Mouse (Mus musculus) frontal cortex, adult (tissue): Measurements from ENCODE around the gene Fbxo11.
"Not testable (repeated sequence)": the region's sequence is repeated elsewhere in the genome, so short reads cannot be mapped to it uniquely, and the experiment has no call there.

Experiments used
- ATAC-seq: cut with Nextera tagmentation; 2 replicates; pipeline ENCODE4 v1.9.2; 2017; ENCODE audit warnings: mild to moderate bottlenecking, moderate library complexity, mixed read lengths; ENCODE audit not compliant: low TSS enrichment

Gene Fbxo11

DNA sequence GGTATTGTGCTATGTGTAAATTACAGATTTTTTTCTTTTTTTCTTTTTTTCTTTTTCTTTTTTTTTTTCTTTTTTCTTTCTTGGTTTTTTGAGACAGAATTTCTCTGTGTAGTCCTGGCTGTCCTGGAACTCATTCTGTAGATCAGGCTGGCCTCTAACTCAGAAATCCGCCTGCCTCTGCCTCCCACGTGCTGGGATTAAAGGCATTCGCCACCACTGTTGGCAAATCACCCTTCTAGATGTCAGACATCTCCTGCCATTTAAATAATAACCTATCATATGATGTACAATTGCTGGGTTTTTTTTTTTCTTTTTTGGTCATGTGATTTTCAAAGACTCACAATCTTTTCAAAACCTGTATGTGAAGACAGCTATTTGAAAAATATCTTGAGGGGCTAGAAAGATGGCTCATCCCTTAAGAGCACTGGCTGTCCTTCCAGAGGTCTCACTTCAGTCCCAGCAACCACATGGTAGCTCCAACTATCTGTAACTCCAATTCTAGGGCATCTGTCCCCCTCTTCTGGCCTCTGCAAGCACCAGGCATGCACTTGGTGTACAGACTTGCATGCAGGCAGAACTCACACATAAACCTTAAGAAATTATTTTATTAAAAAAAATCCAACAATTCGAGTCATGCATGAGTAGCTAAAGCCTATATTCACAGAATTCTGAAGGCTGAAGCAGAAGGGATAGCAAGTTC is 2.3 kb upstream of the Fbxo11 start:
- ATAC-seq, result no peak

DNA sequence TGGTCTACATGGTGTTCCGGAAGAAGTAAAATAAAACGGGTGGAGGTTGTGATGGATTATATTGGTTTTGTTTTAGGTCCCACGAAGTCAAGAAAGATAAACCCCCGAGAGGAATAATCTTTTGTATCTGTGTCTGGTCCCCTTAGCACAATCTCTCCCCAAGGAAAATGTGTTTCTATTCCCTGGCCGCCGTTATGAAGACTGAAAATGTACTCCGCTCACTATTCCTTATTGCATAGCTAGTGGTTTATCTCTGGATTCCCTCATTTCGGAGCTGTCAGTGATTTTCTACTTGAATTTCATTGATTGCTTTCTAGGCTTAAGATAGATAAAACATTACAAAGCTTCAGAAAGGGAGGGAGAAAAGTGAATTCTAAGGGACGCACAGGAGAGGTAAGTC is 1.7 kb upstream of the Fbxo11 start:
- ATAC-seq, result no peak

DNA sequence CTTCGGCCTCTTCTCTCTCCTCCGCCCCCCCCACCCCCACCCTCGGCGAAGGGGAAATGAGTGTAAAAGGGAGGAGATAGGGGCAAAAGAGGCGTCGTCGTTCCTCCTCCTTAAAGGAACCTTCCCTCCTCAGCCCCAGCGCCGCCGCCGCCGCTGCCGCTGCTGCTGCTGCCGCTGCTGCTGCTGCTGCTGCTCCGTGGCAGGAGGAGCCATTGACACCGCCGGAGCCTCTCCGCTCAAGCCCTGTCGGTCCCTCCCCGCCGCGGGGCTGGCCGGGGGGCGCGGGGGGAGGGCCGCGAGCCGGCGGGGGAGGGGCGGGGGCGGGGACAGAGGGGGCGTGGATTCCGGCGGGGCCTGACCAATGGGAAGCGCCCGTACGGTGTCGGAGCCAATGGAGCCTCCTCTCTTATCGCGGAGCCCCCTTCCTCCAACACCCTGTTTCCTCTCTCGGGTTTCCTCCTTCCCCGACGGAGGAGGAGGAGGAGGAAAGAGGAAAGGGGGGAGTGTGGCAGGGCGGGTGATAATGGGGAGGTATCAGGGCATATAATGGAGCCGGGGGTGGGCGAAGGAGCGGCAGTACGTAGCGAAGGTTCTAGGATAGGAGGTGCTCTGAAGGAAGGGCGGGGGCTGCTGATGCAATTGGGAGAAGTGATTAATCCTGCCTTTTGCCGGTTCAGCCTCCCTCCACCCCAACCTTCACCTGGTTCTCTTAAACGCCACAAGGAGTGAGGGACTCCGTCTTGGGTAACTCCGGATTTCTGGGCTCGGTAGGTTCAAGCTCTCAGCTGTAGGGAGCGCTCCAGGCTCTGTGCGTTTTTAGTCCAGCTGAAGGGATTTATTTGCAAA is 933 bp upstream of the Fbxo11 start:
- ATAC-seq, result peak; percentile 91

DNA sequence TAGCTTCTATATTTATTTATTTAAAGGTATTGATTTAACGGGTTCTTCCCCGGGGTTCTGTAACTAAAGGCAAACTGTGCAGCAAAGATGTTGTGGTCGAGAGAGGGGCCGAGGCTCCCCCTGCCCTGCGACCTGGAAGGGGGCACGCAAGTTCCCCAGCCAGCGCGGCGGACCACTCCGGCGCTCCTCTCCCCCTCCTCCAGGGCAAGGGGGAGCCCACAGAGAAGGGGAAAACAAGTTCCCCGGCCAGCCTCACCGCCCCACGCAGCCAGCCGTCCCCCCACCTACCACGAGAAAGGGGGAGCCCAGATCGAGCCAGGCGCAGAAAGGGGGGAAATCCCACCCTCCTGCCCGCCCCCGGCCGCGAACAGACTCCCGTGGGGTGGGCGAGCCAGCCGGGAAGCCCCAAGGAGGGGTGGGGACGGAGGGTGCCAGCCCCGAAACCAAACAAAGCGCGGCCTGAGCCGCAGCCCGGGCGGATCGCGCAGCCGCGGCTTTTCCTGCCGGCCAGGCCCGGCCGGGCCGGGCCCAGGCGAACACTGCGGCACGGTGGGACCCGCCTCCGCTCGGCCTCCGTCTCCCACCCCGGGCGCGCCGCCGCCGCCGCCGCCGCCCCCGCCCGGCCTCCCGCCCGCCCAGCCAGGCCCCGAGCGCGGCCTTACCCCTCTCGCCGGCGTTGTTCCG is 602 bp downstream of the Fbxo11 start:
- 0 out of 2 replicates have a peak, but pooled peaks have one; percentile 11 for ATAC-seq

DNA sequence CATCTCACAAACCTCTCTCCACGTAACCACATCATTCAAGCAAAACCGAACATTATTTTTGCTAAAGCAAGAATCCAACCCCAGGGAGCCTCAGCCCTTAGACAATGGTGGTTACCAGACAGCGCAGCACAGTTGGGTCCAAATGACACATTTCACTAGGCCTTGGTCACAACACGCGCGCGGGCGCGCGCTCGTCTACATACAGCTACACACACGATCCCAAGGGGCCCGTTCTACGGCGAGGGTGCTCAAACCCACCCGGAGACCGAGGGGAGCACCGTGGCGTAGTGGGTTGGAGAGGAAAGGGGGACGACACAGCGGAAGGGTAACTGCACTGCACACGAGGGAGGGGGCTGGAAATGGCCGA is 1.1 kb downstream of the Fbxo11 start:
- ATAC-seq, result peak; percentile 17; the same call in 1 of the 2 replicates

DNA sequence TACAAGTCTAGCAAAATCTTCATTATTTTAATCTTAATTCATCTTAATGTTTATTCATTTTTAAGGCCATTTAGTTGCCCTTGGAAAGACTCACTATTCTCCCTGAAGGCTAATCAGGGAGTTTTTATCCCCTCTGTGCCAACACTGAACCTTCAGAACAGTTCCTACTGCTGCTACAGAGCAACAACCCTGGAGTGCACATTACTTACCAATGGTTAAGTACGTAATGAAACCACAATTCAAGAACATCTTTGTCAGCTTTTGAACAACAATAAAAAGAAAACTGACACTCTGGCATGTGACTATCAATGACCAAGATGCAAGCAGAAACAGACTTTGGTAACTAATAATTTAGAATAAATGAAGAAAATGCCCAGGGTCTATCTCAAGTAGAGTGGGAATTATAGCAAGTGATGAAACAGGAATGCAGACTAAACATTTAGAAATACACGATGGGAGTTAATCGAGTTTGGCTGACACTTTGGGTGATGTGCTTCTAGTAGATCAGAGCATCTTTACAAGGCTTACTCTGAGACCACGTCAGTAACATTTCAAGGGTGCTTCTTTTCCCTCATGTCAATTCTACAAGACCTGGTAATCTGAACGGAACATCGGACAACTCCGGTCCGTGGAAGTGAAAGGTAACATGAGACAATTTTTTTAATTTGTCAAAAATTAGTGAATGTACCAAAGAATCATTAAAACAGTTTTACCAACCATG is 2.1 kb downstream of the Fbxo11 start:
- no peak for ATAC-seq

DNA sequence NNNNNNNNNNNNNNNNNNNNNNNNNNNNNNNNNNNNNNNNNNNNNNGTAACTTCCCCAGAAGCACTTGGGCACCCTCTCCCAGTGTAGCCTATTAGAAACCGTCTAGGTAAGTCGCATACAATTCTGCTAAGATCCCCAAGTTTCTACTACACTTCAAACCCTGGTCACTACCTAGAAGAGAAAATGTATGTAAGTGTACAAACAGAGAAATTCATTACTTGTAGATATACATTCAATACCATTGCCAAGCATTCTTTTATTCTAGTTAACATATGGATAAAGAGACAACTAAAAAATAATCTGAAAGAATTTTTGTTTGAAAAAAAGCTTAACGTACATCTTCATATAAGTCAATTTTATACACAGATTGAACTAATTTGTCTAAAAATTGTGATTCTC is 3.1 kb downstream of the Fbxo11 start:
- no peak for ATAC-seq

DNA sequence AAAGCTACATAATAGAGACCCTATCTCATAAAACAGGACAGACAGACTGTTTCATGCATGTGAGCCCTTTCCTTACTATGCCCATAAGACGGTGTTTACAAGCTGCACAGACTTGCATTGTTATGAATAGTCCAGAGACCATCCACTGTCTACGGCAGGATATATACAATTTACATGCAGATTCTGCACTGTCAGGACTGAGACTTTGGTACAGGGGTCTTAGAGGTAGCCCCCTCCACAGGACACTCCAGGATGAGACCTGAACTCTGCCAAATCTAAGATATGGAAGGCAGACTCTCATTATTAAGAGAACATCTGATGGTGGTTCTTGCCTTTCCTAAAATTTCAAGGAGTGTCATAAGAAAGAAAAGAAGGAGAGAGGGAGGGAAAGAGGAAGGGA is 6.8 kb downstream of the Fbxo11 start:
- no peak for ATAC-seq

DNA sequence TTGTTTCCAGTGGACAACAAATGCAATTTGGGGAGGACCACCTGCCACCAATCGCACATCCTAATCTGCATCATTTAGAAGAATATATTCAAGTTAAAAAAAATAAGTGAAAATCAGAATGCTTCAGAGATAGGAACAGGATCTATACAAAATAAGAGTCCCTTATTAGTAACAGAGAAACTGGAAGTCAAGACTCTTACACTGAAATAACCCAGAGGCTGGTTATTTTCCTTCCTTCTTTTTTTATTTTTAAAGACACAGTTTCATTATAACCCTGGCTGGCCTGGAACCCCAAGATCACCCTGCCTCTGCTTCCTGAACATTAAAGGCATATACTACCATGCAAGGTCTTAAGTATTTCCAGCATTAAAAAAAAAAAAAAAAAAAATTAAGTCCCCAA is 7.2 kb downstream of the Fbxo11 start:
- ATAC-seq, result no peak

DNA sequence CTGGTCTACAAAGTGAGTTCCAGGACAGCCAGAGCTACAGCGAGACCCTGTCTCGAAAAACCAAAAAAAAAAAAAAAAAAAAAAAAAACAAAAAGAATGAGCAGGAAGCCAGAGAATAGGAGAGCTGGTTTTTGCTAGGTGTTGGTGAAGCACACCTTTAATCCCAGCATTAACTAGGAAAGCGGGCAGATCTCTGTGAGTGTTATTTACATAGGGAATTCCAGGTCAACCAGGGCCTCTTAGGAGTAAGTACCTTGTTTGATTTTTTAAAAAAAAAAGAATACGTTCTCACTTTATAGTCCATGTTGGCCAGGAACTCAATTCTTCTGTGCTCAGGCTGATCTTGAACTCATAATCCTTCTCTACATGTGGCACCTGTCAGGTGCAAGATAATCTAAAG is 13.4 kb downstream of the Fbxo11 start:
- ATAC-seq, result no peak

DNA sequence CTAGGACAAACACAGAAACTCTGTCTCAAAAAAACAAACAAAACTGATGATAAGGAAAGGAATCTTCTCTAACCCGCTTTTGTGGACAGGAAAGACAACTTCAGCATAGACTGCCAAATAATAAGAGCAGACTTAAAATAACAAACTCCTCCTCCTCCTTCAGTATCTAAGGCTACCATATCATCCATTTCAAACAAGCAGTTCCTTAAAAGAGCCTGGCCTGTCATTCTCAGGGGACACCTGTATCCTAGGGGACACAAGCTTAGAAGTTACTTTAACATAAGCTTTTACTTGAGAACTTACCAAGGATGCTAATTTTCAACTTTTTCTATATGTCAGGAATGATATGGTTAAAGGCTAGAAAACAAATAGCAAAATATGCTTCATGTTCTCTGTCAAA is 14.2 kb downstream of the Fbxo11 start:
- ATAC-seq, result no peak

DNA sequence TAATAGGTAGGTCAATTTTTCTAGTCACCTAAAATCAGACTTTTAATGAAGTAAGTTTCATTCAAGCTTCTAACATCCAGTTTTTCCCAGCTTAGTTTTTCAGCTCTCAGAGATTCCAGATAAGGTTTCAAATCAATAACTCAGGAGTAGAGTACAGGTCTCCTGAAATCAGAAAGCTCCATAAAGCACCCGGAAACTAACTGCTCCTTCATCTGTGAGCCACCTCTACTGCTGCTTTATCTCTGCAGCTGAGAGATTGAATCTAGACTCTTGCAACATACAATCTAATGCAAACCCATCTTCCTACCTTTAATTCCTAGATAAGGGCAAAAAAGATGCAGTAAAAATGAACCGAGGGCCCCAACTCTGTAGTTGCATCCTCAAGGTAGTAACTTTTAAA is 14.8 kb downstream of the Fbxo11 start:
- no peak for ATAC-seq

DNA sequence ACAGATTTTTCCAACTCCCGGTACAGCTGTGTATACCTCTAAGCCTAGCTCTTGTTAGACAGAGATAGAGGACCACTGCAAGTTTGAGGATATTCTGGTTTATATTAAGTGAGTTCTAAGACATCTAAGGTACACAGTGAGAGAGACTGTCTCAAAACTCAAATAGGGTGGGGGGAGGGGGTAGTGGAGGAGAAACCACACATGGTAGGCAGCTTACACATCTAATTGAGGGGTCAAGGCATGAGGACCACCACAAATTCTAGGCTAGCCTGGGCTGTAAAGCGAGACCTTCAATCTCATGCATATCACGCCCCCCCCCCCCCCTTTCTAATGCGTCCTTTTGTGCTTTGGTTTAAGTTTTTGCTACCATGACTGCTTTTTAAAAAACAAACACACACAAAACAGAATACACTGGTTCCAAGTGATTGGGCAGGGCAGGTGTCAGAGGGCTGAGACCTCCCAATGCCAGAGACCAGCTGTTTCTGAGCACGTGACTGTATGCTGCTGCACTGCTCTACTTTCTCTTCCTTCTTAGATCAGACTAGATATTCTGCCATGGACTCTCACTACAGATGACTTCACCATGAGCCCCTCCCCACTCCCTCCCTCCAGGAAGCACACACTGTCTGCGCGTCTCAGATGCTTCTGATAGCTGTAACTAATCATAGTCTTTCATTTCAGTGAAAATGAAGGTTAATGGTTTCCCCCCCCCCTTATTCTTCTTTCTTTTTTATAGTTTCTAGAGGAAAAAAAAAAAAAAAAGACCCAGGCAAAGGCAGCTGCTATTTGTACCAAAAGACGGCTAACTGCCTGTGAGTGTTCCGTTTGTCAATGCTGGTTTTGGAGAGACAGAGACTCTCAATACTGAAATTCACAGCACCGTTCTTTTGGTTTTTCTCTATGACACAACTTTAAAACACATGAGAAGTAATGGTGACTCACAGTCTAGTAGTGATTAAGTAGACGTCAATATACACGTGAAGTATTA is 22.7 kb downstream of the Fbxo11 start:
- ATAC-seq, result no peak

DNA sequence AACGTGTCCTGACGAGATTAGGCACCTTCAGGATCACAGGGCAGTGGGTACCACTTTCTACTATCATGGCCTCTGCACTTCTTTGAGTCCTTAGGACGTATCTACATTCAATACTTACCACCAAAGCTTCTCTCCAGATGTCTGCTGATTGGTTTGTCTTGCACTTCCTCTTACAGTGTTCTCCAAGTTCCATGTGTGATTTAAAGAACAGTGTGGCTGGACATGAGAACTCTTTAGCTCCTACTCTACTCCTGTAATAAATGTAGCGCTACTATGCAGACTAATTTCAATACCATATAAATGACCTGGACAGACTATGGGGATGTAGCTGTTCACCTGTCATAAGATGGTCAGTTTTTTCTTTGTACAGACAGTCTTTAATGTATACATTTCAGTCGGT is 24.3 kb downstream of the Fbxo11 start:
- ATAC-seq, result no peak

DNA sequence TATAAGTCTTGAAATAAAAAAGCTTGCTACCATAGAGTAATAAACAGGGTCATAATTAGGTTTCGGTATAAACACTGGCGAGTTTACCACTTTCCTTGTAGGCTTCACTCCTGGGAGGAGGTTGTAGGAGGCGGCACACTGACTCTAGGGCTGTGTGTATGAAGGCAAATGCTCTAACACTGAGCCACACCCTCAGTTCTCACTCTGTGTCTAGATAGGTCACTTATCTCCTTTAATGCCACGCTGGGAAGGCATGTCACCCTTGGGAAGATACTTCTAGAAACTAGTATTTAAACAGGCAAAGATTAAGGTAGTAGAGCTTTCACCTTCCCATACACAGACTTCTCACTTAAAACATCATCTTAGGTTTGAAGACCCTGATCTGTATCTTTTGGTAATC is 30.7 kb downstream of the Fbxo11 start:
- no peak for ATAC-seq

DNA sequence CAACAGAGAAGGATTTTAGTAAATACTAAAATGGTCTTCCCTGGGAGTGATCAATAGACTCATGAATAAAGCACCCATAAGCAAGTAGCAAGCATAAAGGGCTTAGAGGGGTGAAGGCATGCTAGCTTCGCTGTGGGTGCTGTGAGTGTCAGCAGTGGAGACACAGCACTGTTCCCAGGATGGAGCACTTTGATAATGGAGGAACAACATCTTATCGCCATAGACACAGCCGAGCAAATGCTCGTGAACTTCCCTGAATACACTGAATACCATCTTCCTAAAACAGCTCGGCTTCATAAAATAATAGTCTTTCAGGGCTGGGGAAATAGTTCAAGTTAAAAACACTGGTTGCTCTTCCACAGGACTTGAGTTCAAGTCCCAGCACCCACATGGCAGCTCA is 33.3 kb downstream of the Fbxo11 start:
- ATAC-seq, result no peak

DNA sequence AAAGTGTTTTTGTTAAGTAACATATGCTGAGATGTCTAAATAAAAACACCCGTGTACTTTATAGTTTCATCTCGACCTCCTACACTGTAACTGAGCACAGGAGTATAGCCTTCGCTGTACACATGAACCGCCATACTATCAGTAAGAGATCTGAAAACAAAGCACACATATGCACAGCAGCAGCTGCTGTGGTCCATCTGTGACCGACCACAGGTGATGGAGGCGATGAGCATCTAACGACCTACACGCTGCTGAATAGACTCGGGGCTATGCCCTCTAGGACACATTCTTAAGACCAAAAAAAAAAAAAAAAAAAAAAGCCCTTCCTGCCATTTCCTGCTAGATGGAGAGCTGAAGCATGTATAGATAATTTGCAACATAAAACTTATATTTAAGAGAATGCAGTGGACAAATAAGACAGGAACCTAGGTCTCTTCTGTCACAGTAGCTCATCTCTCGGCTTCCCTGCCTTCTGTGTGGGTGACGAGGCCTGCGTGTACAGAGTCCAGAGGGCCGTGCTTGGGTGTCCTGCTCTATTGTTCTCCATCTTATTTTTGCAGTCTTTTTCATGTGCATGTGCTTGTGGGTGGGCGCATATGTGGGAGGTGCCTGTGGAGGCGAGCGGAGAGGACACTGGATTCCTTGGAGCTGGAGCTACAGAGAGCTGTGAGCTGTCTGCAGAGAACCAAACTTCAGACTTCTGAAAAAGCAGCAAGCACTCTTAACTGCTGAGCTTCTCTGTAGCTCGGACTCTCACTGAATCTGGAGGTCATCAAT is 35.7 kb downstream of the Fbxo11 start:
- ATAC-seq, result peak; percentile 83

DNA sequence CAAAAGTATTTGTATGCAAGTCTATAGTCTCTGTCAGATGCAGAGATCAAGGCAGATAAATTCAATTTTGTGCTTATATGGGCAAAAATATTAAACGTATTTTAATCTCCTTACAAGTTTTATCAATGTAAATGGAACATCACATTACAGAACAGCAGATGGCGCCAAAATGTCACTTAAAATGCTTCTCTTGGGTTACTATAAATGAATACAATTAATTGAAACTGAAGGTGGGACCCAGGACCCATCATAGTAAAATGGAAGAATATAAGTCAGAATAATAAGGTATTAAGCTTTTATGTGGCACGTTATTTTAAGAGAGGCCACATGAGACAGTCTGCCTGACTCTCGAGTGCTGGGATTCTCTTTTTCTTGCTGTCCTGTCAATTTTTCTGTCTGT is 39.9 kb downstream of the Fbxo11 start:
- no peak for ATAC-seq

DNA sequence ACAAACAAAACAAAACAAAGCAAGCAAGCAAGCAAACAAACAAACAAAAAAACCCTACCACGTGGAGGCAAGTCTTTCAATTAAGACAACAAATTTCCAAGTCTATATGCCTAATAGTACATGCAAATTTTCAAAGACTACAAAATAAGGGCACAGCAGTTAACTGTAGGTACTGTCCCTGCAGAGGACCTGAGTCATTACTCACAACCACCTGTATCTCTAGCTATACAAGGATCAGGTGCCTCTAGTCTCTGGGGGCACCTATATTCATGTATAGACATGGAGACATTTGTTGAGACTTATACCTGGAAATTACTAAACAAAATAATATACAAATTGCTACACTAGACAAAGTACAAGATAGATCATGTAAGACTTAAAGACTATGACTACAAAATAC is 41.2 kb downstream of the Fbxo11 start:
- no peak for ATAC-seq

DNA sequence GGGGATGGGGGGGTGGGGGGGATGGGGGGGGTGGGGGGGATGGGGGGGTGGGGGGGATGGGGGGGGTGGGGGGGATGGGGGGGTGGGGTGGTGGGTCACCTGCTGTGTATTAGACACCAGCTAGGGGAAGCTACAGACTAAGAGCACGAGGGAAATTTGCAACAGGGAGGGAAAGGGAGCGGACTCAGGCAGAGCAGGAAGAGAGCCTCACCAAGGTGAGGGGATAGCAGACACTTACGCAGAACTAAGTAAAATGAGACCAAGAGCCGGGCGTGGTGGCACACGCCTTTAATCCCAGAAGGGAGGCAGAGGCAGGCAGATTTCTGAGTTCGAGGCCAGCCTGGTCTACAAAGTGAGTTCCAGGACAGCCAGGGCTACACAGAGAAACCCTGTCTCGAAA is 49.1 kb downstream of the Fbxo11 start:
- ATAC-seq, result not testable (repeated sequence)
